Mouse (Mus musculus): ENCODE measurements around the gene Ttll4. TPM values are rescaled to one million over a fixed set of nuclear protein-coding genes. Genes with fewer than 3 reads are reported as not detected.

Gene Ttll4
- total and polyA plus RNA-seq, 2 experiments from 2014 or later = 3.5 to 22.9 TPM

GRCm38 (mm10) chr1:74698353-74698752, 36.8 kb downstream of the Ttll4 start:
- no peaks in the 10 kb centered on the region for H3K27me3 ChIP-seq (ENCODE audit: control insufficient read depth, insufficient read depth, low read length)
- WGBS = 100% methylated on average over 1 of the region's 1 CpGs
- H3K27ac ChIP-seq (ENCODE audit: low read depth) = peak overlapping the region; percentile 70

GRCm38 (mm10) chr1:74698791-74699190, 37.2 kb downstream of the Ttll4 start:
- Histone ChIP-seq H3K27ac (ENCODE audit: low read depth) (peak overlapping the region; percentile 70), H3K36me3 (replicated peaks; ENCODE audit: control insufficient read depth, insufficient read depth, low read length) (peaks cover 41% of the 10 kb centered on the region), H3K9ac (replicated peaks; ENCODE audit: low read depth, low read length) (no peak overlapping the region), H3K27me3 (ENCODE audit: control insufficient read depth, insufficient read depth, low read length) (no peaks in the 10 kb centered on the region), H3K4me3 (ENCODE audit: low read depth, low read length) (no peak overlapping the region), H3K9me3 (replicated peaks; ENCODE audit: control insufficient read depth, low read length) (no peaks in the 10 kb centered on the region), H3K4me1 (ENCODE audit: control insufficient read depth, insufficient read depth) (peaks cover 11% of the 10 kb centered on the region; the same call in 1 of the 2 replicates), H3K4me2 (ENCODE audit: low read depth, low read length) (no peak overlapping the region)
- 19% methylated on average over 1 of the region's 1 CpGs for WGBS
- TF ChIP-seq EP300 (IDR thresholded peaks at IDR 0.05; ENCODE audit: low read depth) (peak; percentile 24; the same call in 1 of the 2 replicates), CTCF (IDR thresholded peaks at IDR 0.05; ENCODE audit: low read depth) (no peak)
- peak; percentile 79 for ATAC-seq (ENCODE audit: insufficient read depth, low read depth)
- peak; percentile 68 for DNase-seq (ENCODE audit: low spot score)

More at GRCm38 (mm10) chr1:74698353-74698752, 36.8 kb downstream of the Ttll4 start:
- peaks cover 11% of the 10 kb centered on the region; the same call in 1 of the 2 replicates for H3K4me1 ChIP-seq (ENCODE audit: control insufficient read depth, insufficient read depth)
- no peak overlapping the region for H3K9ac ChIP-seq (replicated peaks; ENCODE audit: low read depth, low read length)
- no peaks in the 10 kb centered on the region for H3K9me3 ChIP-seq (replicated peaks; ENCODE audit: control insufficient read depth, low read length)
- no peak for DNase-seq (ENCODE audit: low spot score)
- H3K4me2 ChIP-seq (ENCODE audit: low read depth, low read length) = no peak overlapping the region
- TF ChIP-seq EP300 (IDR thresholded peaks at IDR 0.05; ENCODE audit: low read depth) (no peak), CTCF (IDR thresholded peaks at IDR 0.05; ENCODE audit: low read depth) (no peak)
- no peak for ATAC-seq (ENCODE audit: insufficient read depth, low read depth)
- peaks cover 41% of the 10 kb centered on the region for H3K36me3 ChIP-seq (replicated peaks; ENCODE audit: control insufficient read depth, insufficient read depth, low read length)
- H3K4me3 ChIP-seq (ENCODE audit: low read depth, low read length) = no peak overlapping the region

- Histone ChIP-seq H3K27me3 (ENCODE audit: control insufficient read depth, insufficient read depth, low read length) (no peaks in the 10 kb centered on the region), H3K36me3 (replicated peaks; ENCODE audit: control insufficient read depth, insufficient read depth, low read length) (peaks cover 19% of the 10 kb centered on the region), H3K4me2 (ENCODE audit: low read depth, low read length) (no peak overlapping the region), H3K9me3 (replicated peaks; ENCODE audit: control insufficient read depth, low read length) (no peaks in the 10 kb centered on the region), H3K27ac (ENCODE audit: low read depth) (no peak overlapping the region), H3K4me1 (ENCODE audit: control insufficient read depth, insufficient read depth) (peaks cover 11% of the 10 kb centered on the region; the same call in 1 of the 2 replicates), H3K4me3 (ENCODE audit: low read depth, low read length) (no peak overlapping the region), H3K9ac (replicated peaks; ENCODE audit: low read depth, low read length) (no peak overlapping the region)
- no peak for ATAC-seq (ENCODE audit: insufficient read depth, low read depth)
- no peak for DNase-seq (ENCODE audit: low spot score)
- TF ChIP-seq EP300 (IDR thresholded peaks at IDR 0.05; ENCODE audit: low read depth) (no peak), CTCF (IDR thresholded peaks at IDR 0.05; ENCODE audit: low read depth) (no peak)
- WGBS = 84% methylated on average over 6 of the region's 6 CpGs
Measured at GRCm38 (mm10) chr1:74702142-74702553, 40.6 kb downstream of the Ttll4 start.

- peaks cover 8% of the 10 kb centered on the region; the same call in 1 of the 2 replicates for H3K36me3 ChIP-seq (replicated peaks; ENCODE audit: control insufficient read depth, insufficient read depth, low read length)
- 77% methylated on average over 3 of the region's 3 CpGs for WGBS
- peaks cover 7% of the 10 kb centered on the region; the same call in 1 of the 2 replicates for H3K4me1 ChIP-seq (ENCODE audit: control insufficient read depth, insufficient read depth)
- H3K9ac ChIP-seq (replicated peaks; ENCODE audit: low read depth, low read length) = no peak overlapping the region
- ATAC-seq (ENCODE audit: insufficient read depth, low read depth) (no peak), DNase-seq (ENCODE audit: low spot score) (no peak)
- no peaks in the 10 kb centered on the region for H3K27me3 ChIP-seq (ENCODE audit: control insufficient read depth, insufficient read depth, low read length)
- no peaks in the 10 kb centered on the region for H3K9me3 ChIP-seq (replicated peaks; ENCODE audit: control insufficient read depth, low read length)
- H3K4me2 ChIP-seq (ENCODE audit: low read depth, low read length) = no peak overlapping the region
- H3K27ac ChIP-seq (ENCODE audit: low read depth) = no peak overlapping the region
- TF ChIP-seq EP300 (IDR thresholded peaks at IDR 0.05; ENCODE audit: low read depth) = no peak
- no peak for TF ChIP-seq CTCF (IDR thresholded peaks at IDR 0.05; ENCODE audit: low read depth)
- H3K4me3 ChIP-seq (ENCODE audit: low read depth, low read length) = no peak overlapping the region
Measured at GRCm38 (mm10) chr1:74704156-74704555, 42.6 kb downstream of the Ttll4 start.

GRCm38 (mm10) chr1:74705016-74705415, 43.5 kb downstream of the Ttll4 start:
- Histone ChIP-seq H3K9ac (replicated peaks; ENCODE audit: low read depth, low read length) (no peak overlapping the region), H3K27me3 (ENCODE audit: control insufficient read depth, insufficient read depth, low read length) (no peaks in the 10 kb centered on the region), H3K36me3 (replicated peaks; ENCODE audit: control insufficient read depth, insufficient read depth, low read length) (0 out of 2 replicates have a peak, but pooled peaks cover 3% of the 10 kb centered on the region), H3K4me3 (ENCODE audit: low read depth, low read length) (no peak overlapping the region), H3K4me1 (ENCODE audit: control insufficient read depth, insufficient read depth) (no peaks in the 10 kb centered on the region), H3K9me3 (replicated peaks; ENCODE audit: control insufficient read depth, low read length) (no peaks in the 10 kb centered on the region), H3K4me2 (ENCODE audit: low read depth, low read length) (no peak overlapping the region), H3K27ac (ENCODE audit: low read depth) (no peak overlapping the region)
- TF ChIP-seq CTCF (IDR thresholded peaks at IDR 0.05; ENCODE audit: low read depth) = no peak
- DNase-seq (ENCODE audit: low spot score) (no peak), ATAC-seq (ENCODE audit: insufficient read depth, low read depth) (no peak)
- WGBS = 69% methylated on average over 5 of the region's 5 CpGs

GRCm38 (mm10) chr1:74709566-74709965, 48.0 kb downstream of the Ttll4 start:
- no peak overlapping the region for H3K4me3 ChIP-seq (ENCODE audit: low read depth, low read length)
- no peak overlapping the region for H3K4me2 ChIP-seq (ENCODE audit: low read depth, low read length)
- 40% methylated on average over 6 of the region's 6 CpGs for WGBS
- H3K27me3 ChIP-seq (ENCODE audit: control insufficient read depth, insufficient read depth, low read length) = no peaks in the 10 kb centered on the region
- no peak for DNase-seq (ENCODE audit: low spot score)
- no peak overlapping the region for H3K27ac ChIP-seq (ENCODE audit: low read depth)
- TF ChIP-seq CTCF (IDR thresholded peaks at IDR 0.05; ENCODE audit: low read depth) = no peak
- no peak for ATAC-seq (ENCODE audit: insufficient read depth, low read depth)
- H3K4me1 ChIP-seq (ENCODE audit: control insufficient read depth, insufficient read depth) = peaks cover 5% of the 10 kb centered on the region; the same call in 1 of the 2 replicates
- no peaks in the 10 kb centered on the region for H3K9me3 ChIP-seq (replicated peaks; ENCODE audit: control insufficient read depth, low read length)
- H3K36me3 ChIP-seq (replicated peaks; ENCODE audit: control insufficient read depth, insufficient read depth, low read length) = no peaks in the 10 kb centered on the region
- H3K9ac ChIP-seq (replicated peaks; ENCODE audit: low read depth, low read length) = no peak overlapping the region

Measured in heart, postnatal 0 days (tissue).